Mouse (Mus musculus) kidney, postnatal 36 days (tissue): ENCODE measurements around the gene Pias3.
"Not testable (repeated sequence)": the region's sequence is repeated elsewhere in the genome, so short reads cannot be mapped to it uniquely, and the experiment has no call there.

ENCODE experiments used
- DNase-seq, 2 experiments: peaks; one replicate each; pipeline ENCODE4 v3.0.0; 2021 to 2022; ENCODE audit warnings: mixed read lengths in 2 of 2

Pias3 gene

GRCm38 (mm10) chr3:96686057-96686456, 10.1 kb upstream of the Pias3 start:
- not testable (repeated sequence) for DNase-seq

DNA sequence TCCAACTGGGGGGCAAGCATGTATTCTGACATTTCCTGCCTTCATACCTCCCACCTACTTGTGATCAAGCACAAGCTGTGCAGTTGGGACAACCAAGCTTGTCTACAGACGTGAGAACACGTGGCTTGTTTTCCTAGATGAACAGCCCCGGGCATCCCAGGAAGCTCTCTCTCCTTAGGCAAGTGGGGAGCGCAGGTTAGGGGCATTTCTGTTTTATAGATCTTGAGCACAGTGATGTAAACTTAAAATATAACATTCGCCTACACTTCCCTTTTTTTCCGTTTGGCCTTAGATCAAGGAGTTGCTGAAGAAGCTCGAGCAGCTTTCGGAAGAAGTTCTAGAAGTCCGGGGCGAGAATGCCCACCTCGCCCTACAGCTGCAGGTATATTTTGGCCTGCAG, 7.3 kb upstream of the Pias3 start:
- no peak for DNase-seq

- DNase-seq, result no peak
These were observed 5.9 kb upstream of the Pias3 start for GRCm38 (mm10) chr3:96690298-96690697.

DNA sequence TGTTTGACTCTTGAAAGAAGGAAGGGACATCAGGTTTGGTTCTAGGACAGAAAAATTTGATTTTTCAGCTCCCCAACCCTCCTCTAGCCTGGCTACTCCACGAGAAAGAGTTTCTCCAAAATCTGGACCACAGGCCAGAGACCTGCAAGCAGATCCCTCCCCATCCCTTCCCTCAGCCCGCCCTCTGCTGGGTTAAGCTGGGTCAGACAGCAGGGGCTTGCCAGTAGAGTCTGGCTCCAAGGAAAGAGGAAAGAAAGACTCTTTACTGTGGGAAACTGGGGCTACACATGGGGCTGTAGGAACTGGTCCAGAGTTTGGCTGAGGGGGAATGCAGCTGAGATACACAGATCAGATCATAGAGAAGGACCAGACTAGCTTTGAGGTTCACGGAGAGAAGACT, 3.7 kb upstream of the Pias3 start:
- DNase-seq, result no peak

DNA sequence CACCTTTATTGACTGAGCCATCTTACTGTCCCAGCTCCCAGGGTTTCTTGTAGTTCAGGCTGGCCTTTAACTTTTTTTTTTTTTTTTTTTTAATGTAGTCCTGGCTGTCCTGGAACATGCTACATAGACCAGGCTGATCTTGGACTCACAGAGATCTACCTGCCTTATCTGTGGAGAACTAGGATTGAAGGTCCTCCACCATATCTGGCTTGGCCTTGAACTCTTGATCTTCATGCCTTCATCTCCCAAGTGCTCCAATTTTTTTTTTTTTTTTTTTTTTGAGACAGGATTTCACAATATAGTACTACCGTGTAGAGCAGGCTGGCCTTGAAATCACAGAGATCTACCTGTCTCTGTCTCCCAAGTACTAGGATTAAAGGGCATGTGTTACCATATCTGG, 2.6 kb upstream of the Pias3 start:
- no peak for DNase-seq

- peak; percentile 92 to 95 for DNase-seq
These were observed 865 bp downstream of the Pias3 start for GRCm38 (mm10) chr3:96696766-96697732.

GRCm38 (mm10) chr3:96698993-96699690, 3.0 kb downstream of the Pias3 start:
- DNase-seq, result no peak

DNA sequence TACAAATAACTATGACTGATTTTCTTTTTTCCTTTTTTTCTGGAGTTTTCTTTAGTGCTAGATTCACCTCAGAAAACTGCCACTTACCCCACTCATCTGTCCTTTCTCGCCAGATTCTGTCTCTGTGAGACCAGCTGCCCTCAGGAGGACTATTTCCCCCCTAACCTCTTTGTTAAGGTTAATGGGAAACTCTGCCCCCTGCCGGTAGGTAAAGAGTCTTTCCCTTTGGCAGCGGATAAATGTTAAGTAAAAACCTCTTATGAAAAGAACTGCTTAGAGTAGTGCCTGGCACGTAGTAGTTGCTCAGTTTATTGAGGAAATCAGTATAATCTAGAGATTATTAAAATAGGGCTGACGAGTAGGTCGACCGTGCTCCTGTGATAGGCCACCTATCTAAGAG, 4.2 kb downstream of the Pias3 start:
- DNase-seq, result peak; percentile 22 to 73

DNA sequence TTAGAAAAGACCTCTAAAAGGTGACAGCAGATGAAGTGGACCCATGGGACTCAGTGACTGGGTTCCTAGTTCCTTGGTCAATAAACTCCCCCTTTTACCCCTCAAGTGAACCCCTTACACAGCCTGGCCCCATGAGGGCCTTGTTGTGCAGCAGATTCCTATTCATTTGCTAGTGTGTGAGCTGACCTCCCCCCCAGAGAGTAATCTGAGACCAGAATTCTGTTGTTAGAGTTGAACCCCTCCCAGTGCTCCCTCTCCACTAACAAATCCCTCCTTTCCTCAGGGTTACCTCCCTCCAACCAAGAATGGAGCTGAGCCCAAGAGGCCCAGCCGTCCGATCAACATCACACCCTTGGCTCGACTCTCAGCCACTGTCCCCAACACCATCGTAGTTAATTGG, 4.8 kb downstream of the Pias3 start:
- no peak for DNase-seq

DNA sequence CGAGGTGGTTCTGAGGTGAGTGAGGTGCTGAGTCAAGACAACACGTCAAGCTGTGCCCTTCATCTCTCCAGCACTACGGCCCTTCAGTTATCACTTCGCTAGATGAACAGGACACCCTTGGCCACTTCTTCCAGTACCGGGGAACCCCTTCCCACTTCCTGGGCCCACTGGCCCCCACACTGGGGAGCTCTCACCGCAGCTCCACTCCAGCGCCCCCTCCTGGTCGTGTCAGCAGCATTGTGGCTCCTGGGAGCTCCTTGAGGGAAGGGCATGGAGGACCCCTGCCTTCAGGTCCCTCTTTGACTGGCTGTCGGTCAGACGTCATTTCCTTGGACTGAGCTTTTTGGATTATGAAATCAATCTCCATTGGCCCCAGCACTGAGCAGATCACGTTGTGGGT, 8.6 kb downstream of the Pias3 start:
- peak in 1 of 2 experiments; percentile 70 for DNase-seq

- no peak for DNase-seq
These were observed 10.0 kb downstream of the Pias3 start for GRCm38 (mm10) chr3:96706217-96706616.

DNA sequence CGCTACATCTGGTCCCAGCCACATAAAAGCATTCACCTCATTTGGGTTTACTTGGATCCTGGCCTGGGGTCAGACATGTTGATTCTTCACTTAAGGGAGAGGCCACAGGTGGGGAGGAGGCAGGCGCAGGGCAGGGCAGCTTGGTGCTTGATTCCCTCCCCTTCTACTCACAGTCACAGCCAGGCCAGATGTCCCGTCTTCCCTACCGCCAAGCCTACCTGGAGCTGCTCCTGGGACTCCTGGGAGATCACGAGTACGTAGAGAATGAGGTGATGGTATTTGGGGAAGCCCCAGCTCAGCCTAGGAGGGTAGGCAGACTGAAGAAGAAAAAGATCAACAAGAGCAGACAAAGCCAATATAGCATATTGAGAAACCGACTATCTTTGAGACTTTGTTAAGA, 10.8 kb downstream of the Pias3 start:
- DNase-seq, result no peak

DNA sequence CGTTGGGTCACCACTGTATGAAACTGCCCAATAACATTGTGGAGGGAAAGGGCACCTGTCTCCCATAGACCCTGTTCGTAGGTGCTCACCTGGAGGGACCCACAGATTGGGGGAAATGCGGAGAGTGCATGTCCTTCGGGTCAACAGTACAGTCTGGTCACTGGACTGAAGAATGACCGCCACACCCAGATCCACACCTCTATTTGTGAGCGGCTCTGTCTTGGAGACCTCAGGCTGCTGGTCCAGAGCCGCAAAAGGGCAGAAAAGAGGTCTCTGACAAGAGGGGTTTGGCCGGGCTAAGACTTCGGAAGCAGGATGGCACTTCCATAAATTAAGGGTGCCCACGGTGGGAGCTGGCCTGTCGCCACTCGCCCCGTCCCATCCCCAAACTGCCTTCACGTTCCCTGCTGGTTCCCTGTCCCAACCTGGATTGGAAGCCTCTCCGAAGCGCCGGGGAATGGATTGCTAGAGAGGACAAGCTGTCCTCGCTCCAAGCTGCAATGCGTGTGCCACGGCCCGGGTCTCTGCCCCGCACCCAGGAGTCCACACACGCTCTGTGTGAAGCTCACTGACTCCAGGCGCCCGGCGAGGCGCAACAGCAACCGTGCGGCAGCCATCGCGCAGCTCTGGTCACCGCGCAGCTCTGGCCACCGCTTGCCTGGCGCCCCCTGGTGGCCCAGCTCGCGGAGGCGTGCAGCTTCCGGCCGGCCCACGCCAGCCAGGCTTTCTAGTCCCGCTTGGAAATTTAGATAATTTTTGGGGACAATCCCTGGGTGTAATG, 11.9 kb downstream of the Pias3 start, which contains the start of gene Nudt17:
Gene Nudt17 (minus strand): TSS at position 660 of the 781 bp plus-strand sequence.
- peak; percentile 79 to 95 for DNase-seq

DNA sequence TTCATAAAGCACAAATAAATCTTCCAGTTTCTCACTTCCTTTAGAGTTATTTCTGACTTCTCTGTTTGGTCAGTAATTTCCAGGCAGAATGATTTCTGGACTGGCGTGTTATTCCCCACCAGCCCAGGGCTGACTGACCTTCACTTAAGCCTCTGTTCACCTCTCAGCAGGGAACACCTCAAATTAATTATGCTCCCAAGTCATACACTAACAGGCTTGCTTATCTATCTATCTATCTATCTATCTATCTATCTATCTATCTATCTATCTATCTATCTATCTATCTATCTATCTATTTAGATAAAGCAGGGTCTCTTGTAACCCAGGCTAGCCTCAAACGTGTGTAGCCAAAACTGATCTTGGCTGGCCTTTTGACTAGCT, 12.5 kb downstream of the Pias3 start:
- no peak for DNase-seq

DNA sequence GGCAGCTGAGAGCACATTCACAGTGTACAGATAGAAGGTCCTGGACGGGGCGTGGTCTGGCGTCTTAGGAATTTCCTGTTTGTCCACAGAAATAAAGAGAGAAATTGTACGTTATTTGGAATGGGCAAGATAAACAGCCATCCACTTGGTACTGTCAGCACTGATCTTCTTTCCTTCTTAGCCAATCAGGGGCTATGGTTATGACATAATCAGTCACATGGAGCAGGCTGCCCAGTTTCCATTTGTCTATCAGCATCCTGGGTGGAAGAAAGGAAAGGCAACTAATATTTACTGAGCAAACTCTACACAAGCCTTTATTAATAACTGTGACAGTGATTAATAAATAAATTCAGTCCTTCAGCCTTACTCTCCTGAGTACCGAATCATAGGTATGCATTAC, 18.1 kb downstream of the Pias3 start:
- DNase-seq, result no peak

GRCm38 (mm10) chr3:96715854-96716253, 19.7 kb downstream of the Pias3 start:
- DNase-seq, result peak in 1 of 2 experiments; percentile 8

DNA sequence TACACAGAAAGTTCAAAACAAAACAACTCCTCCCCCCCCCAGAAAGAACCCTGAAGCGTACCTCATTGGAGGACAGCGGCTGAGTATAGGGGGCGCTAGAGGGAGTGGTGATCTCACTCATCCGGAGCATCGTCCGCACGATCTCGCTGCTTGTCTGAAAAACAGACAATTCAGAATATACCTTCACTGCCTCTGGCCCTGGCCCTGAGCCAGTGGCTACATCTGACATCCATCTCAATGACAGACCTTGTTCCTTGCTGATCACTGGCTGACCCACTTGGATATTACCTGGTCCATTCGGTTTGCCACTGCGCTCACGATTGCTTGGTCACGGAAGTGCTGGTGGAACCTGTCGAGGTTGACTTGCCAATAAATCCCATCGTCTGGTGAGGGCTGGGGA, 23.0 kb downstream of the Pias3 start:
- peak; percentile 50 to 72 for DNase-seq

DNA sequence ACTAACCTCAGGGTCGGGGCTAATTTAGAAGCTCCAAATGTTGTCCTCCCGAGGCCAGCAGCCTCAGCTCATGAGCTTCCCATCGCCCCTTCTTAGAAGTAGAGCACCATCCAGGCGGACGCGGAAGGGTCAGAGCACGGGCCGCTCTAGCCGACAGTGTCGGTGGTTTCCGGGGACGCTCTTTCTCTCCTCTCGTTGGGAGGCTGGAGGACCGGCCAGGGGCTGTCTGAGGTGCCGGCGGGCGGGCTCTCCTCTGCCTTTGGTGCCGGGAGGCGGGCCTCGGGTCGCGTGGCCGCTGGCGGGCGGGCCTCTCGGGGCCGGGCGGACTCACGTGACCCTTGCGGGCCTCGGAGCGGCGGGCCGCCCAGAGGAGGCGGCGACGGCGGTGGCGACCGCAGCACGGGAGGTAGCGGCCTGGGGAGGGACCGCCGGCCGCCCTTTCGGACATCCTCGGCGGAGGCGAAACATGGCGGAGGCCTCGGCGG, 31.2 kb downstream of the Pias3 start, which contains the start of the genes Polr3c and Rnf115:
Gene Polr3c (minus strand): TSS at position 286 of the 485 bp plus-strand sequence.
Gene Rnf115 (plus strand): TSS at position 322 of the 485 bp plus-strand sequence.
- DNase-seq, result peak; percentile 97 to 98

GRCm38 (mm10) chr3:96727828-96728633, 31.8 kb downstream of the Pias3 start:
- peak in 1 of 2 experiments; percentile 23 for DNase-seq

DNA sequence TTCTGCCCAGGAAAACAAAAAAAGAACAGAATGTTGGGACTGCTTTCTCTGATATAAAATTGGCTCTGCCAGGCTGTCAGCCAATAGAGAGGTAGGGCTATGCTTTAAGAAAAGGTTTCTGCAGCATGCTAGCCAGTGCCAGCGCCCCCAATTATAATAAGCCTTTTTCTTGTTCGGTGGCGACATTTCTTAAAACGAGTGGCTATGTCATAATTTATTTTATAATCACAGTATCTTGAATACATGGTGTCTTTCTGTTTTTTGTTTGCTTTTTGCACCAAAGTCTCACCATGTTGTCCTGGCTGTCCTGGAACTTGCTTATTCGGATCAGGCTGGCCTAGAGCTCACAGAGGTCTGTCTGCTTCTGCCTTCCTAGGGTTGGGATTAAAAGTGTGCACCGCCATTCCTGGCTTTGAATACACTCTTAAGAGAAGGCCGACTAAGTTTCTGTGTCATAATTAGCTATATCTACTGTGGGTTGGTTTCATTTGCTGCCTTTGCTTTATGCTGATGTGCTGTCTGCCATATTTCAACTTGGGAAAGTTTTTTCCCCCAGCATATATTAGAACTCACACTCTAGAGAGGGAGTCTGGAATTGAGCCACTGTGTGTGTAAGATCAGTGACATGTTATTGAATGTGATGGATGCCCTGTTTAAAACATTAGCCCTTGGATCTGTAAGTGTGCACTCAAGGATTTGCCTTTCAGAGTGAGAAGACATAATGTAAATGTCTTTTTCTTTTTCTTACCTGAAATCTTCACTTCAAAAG, 32.6 kb downstream of the Pias3 start:
- no peak for DNase-seq

DNA sequence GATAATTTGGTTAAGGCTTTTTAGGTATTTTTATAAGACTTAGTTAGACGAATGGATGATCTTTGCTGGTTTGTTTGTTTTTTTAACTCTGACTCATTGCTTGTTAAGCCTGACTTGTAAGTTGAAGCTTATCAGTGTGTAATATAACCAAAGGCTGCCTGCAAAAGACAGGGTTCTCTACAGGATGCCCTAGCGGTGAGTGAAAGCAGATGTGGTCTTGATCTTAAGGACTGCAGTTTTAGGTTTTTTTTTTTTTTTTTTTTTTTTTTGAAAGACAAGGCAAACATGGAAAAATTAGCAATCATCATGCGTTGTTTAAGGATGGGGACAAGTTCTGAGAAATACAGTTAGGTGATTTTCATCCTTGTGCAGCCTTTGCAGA, 33.2 kb downstream of the Pias3 start:
- DNase-seq, result no peak
